Mouse (Mus musculus) CD8-positive naive resting alpha-beta T cell, adult 57 days (primary cell): Measurements from ENCODE around the gene Gm3285. TPM values are rescaled to one million over a fixed set of nuclear protein-coding genes. Genes with fewer than 3 reads are reported as not detected.

ENCODE experiments used
- total RNA-seq: library from RNA; stranded (reverse); gene quantifications from one replicate; pipeline ENCODE4 v1.2.4, GENCODE M21; 2023

Gene Gm3285
- total RNA-seq: not detected

GRCm38 (mm10) chr10:77861675-77862074 lies at the start of gene Gm3285:
Gm3285 (plus strand) TSS chr10:77861975.

GRCm38 (mm10) chr10:77814382-77814781 lies 47.4 kb upstream of the Gm3285 start, which contains the start of gene Gm2696:
Gm2696 (plus strand) TSS chr10:77814682.

DNA sequence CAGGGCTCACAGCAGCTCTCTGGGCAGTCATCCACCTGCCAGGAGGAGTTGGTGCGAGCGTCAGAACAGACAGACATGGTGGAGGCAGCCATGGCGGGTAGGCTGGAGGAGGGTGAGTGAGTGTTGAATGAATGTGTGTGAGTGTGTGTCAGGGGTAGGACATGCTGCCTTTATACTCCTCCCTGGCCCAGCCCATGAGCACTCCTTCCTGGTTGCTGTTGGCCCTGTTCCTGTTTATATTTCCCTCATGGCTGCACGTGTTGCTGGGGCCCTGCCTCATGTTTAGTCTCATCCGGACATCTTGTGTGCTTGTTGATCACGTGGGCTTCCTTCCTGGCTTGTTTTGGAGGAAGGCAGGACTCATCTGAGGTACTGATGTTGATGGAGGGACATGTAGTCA lies 34.8 kb upstream of the Gm3285 start, which contains the start of gene Krtap10-4:
Gene Krtap10-4, minus strand, starts transcription at position 145 of the 400 bp plus-strand sequence.

DNA sequence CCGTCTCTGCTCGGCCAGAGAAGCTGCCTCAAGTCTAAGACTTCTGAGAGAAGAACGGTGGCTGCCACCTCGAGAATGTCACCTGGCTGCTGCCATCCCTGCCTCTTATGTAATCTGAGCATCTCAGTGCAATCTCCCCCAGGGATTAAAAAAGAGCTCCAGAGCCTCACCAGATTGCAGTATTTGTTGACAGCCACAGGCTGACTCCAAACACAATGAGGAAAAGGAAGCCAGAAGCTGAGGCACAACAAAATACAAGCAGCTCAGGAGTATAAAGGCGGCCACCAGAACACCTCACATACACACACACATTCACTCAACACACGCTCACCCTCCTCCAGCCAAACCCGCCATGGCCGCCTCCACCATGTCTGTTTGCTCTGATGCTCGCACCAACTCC lies 26.1 kb upstream of the Gm3285 start, which contains the start of gene Krtap10-10:
Gene Krtap10-10, plus strand, starts transcription at position 301 of the 400 bp plus-strand sequence.

GRCm38 (mm10) chr10:77846503-77846902 lies 15.3 kb upstream of the Gm3285 start, which contains the start of gene Gm36176:
Gm36176 (plus strand) TSS chr10:77846803.

GRCm38 (mm10) chr10:77852559-77852958 lies 9.2 kb upstream of the Gm3285 start, which contains the start of gene Gm10318:
Gm10318 (plus strand) TSS chr10:77852859.

GRCm38 (mm10) chr10:77902211-77902893 lies 40.6 kb downstream of the Gm3285 start, which contains the start of gene Lrrc3:
Lrrc3 (minus strand) TSS chr10:77902536.

Other genes with a start within 250 kb of the Gm3285 start
- 41.4 TPM for gene Ube2g2, start 239.7 kb upstream of the Gm3285 start, total RNA-seq
- 1.2 TPM for gene Tspear, start 175.4 kb upstream of the Gm3285 start, total RNA-seq
- not detected for gene Gm19402, start 171.2 kb upstream of the Gm3285 start, total RNA-seq
- not detected for gene Gm9508, start 164.7 kb upstream of the Gm3285 start, total RNA-seq
- not detected for gene Gm10272, start 155.3 kb upstream of the Gm3285 start, total RNA-seq
- not detected for gene Gm10024, start 150.5 kb upstream of the Gm3285 start, total RNA-seq
- not detected for gene Gm10142, start 146.2 kb upstream of the Gm3285 start, total RNA-seq
- gene Krtap12-1, start 141.4 kb upstream of the Gm3285 start, total RNA-seq: not detected
- gene Gm10100, start 135.5 kb upstream of the Gm3285 start, total RNA-seq: not detected
- gene Gm18596, start 119.3 kb upstream of the Gm3285 start, total RNA-seq: not detected
- gene Gm9736, start 110.6 kb upstream of the Gm3285 start, total RNA-seq: not detected
- gene Gm3233, start 102.3 kb upstream of the Gm3285 start, total RNA-seq: not detected
- gene Gm3238, start 90.7 kb upstream of the Gm3285 start, total RNA-seq: not detected
- not detected for gene Gm7138, start 85.0 kb upstream of the Gm3285 start, total RNA-seq
- not detected for gene Gm3250, start 79.4 kb upstream of the Gm3285 start, total RNA-seq
- not detected for gene Gm7137, start 73.8 kb upstream of the Gm3285 start, total RNA-seq
- not detected for gene Gm9639, start 66.9 kb upstream of the Gm3285 start, total RNA-seq
- gene Gm19668, start 62.8 kb upstream of the Gm3285 start, total RNA-seq: not detected
- not detected for gene Gm9507, start 50.1 kb upstream of the Gm3285 start, total RNA-seq
- gene Gm2696, start 47.3 kb upstream of the Gm3285 start, total RNA-seq: not detected
- not detected for gene Krtap10-4, start 34.9 kb upstream of the Gm3285 start, total RNA-seq
- not detected for gene Krtap10-10, start 26.0 kb upstream of the Gm3285 start, total RNA-seq
- not detected for gene Gm36176, start 15.2 kb upstream of the Gm3285 start, total RNA-seq
- gene Gm10318, start 9.1 kb upstream of the Gm3285 start, total RNA-seq: not detected
- gene Lrrc3, start 40.6 kb downstream of the Gm3285 start, total RNA-seq: not detected
- 2.8 TPM for gene Trpm2, start 108.6 kb downstream of the Gm3285 start, total RNA-seq
- 10.4 TPM for gene 1810043G02Rik, start 116.5 kb downstream of the Gm3285 start, total RNA-seq
- 64.9 TPM for gene Pfkl, start 148.1 kb downstream of the Gm3285 start, total RNA-seq
- not detected for gene Dnmt3l, start 180.0 kb downstream of the Gm3285 start, total RNA-seq
- 0.61 TPM for gene Aire, start 181.6 kb downstream of the Gm3285 start, total RNA-seq
- 13.0 TPM for gene Icosl, start 207.3 kb downstream of the Gm3285 start, total RNA-seq